Mouse (Mus musculus) urinary bladder, postnatal 25 days (tissue): ENCODE measurements around the gene Gm10322.

Experiments
- DNase-seq: peaks from one replicate; pipeline ENCODE4 v3.0.0; 2022; ENCODE audit warnings: low spot score

Gm10322 gene

GRCm38 (mm10) chr10:59615981-59616520, at the start of gene Gm10322:
Gene Gm10322 (plus strand): TSS chr10:59616063.
- peak; percentile 51 for DNase-seq

GRCm38 (mm10) chr10:59566968-59567367, 48.9 kb upstream of the Gm10322 start:
- no peak for DNase-seq

- no peak for DNase-seq
Measured at GRCm38 (mm10) chr10:59568665-59569480, 47.0 kb upstream of the Gm10322 start.

GRCm38 (mm10) chr10:59569481-59569869, 46.4 kb upstream of the Gm10322 start:
- no peak for DNase-seq

- DNase-seq: no peak
Measured at GRCm38 (mm10) chr10:59570360-59570759, 45.5 kb upstream of the Gm10322 start.

- DNase-seq: no peak
Measured at GRCm38 (mm10) chr10:59570780-59571179, 45.1 kb upstream of the Gm10322 start.

GRCm38 (mm10) chr10:59571273-59571672, 44.6 kb upstream of the Gm10322 start:
- no peak for DNase-seq

- DNase-seq: no peak
Measured at GRCm38 (mm10) chr10:59571964-59572363, 43.9 kb upstream of the Gm10322 start.

GRCm38 (mm10) chr10:59576305-59576704, 39.6 kb upstream of the Gm10322 start:
- DNase-seq: no peak

GRCm38 (mm10) chr10:59577871-59578801, 37.7 kb upstream of the Gm10322 start:
- peak; percentile 31 for DNase-seq

- DNase-seq: no peak
Measured at GRCm38 (mm10) chr10:59579645-59580044, 36.2 kb upstream of the Gm10322 start.

- no peak for DNase-seq
Measured at GRCm38 (mm10) chr10:59580593-59581149, 35.2 kb upstream of the Gm10322 start.

- no peak for DNase-seq
Measured at GRCm38 (mm10) chr10:59581826-59582543, 33.9 kb upstream of the Gm10322 start.

- no peak for DNase-seq
Measured at GRCm38 (mm10) chr10:59585621-59586020, 30.2 kb upstream of the Gm10322 start.

- no peak for DNase-seq
Measured at GRCm38 (mm10) chr10:59586821-59587220, 29.0 kb upstream of the Gm10322 start.

GRCm38 (mm10) chr10:59588135-59588534, 27.7 kb upstream of the Gm10322 start:
- DNase-seq: no peak

- DNase-seq: no peak
Measured at GRCm38 (mm10) chr10:59589420-59589819, 26.4 kb upstream of the Gm10322 start.

GRCm38 (mm10) chr10:59589856-59590255, 26.0 kb upstream of the Gm10322 start:
- DNase-seq: no peak

GRCm38 (mm10) chr10:59590606-59591005, 25.3 kb upstream of the Gm10322 start:
- DNase-seq: no peak

- DNase-seq: no peak
Measured at GRCm38 (mm10) chr10:59593826-59594570, 21.9 kb upstream of the Gm10322 start.

GRCm38 (mm10) chr10:59600516-59600915, 15.3 kb upstream of the Gm10322 start:
- DNase-seq: no peak
